Mouse (Mus musculus) kidney, postnatal 36 days (tissue): ENCODE data around the gene Nav3.
A peak's percentile ranks its signal among the peaks of the same experiment; 100 is the strongest.

Experiments
- DNase-seq, 2 experiments: peaks; one replicate each; pipeline ENCODE4 v3.0.0; 2021 to 2022; ENCODE audit warnings: mixed read lengths in 2 of 2

The Nav3 gene

GRCm38 (mm10) chr10:109905649-109906412 is 550.2 kb downstream of the Nav3 start:
- DNase-seq: no peak

DNA sequence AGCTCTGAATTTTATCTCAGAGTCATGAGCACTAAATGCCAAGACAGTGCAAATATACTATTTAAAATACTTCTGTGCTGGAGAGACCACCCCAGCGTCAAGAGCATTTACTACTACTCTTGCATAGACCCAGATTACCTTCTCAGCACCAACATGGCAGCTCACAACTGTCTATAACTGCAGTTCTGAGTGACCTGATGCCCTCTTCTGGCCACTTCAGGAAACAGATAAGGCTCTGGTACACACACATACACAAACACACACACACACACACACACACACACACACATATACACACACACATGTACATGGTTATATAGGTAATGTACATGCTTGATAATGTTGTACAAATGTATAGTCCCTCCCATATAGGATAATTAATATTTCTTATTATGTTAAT is 551.2 kb downstream of the Nav3 start:
- no peak for DNase-seq

DNA sequence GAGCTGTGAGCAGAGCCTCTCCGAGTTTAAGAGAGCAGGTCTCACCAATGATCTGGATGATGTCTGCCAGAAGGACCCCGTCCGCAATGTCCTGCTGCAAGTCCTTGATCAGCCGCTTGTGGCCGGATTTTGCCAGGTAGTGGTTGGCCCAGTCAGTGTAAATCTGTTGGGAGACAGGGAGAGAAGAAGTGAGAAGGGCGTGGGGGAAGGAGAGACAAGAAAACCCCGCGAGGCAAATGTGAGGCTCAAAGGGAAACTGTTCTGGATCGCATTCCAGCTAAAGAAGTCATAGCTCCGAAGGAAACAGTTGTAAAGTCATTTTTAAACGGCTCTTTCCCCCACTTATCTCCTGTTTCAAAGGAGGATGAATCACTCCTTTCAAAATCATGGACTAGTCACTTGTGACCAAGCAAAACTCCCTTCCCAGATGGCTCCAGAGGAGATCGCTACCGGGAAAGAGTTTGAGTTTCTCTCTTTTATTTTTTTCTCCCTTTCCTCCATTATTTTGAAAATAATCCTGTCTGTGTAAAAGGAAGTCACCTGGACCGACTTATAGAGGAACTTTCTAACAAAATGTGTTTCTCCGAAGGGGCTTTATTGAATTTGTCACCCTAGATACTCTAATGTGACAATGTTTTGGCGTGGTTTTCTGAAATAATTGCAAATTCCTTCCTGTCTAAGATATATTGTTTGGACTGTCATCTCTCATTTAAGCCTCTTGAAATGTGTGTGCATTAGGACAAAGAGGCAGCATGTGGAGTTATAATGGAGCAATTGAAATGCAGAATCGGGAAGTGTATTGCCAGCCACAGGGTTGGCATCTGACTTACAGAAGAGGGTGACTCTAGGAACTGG is 552.1 kb downstream of the Nav3 start:
- peak in 1 of 2 experiments; percentile 14 for DNase-seq

GRCm38 (mm10) chr10:109903241-109903640 is 552.8 kb downstream of the Nav3 start:
- no peak for DNase-seq

- DNase-seq: no peak
Measured at GRCm38 (mm10) chr10:109889171-109889475, 566.9 kb downstream of the Nav3 start.

DNA sequence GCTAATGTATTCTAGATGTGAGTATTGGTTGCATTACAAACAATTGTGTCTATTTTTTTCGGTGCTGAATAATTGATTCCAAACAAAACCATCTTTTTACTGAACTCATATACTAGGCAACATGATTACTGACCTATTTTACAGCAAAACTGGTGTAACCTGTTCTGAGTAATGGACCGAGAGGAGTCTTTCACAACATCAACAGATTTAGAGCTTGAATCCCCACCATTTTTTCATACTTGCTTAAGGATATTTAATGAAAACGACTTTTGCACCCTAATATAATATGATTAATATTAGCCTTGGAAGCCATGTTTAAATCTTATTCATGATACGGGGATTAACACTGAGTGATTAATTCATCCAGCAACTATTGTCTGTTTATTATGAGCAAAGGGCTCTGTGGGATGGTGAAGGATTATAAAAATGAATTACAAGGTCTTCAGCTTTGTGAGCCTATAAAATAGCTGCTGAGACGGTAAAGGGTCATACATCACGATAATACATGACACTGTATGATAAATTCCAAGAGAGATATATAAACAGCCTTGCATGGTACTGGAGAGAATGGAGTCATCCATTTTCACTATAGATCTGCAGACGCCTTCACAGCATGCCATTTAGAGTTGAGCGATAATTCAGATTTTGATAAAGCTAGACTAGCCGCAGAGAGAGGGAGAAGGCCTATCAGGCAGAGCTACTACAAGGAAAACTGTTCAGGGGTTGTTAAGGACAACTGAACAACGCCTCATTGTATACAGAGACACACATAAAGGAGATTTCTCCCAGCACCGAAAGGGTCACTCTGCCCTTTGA is 567.4 kb downstream of the Nav3 start:
- DNase-seq: no peak

DNA sequence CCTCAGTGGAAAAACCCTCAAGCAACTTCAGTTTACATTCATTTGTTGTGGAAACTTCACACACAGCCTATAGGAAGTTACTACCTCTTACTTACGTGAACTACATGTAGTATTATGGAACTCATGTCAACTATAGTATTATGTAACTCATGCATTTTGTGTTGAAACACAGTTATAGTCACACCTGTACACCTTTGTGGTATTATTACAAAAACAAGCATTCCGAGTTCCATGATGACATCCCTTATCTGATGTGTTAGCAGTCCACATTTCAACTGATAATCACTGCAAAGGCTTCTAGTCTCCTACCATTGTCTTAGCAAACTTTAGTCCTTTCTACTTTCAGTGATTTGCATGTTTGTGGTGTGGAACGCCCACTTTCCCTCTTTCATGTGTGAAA is 568.8 kb downstream of the Nav3 start:
- DNase-seq: no peak

DNA sequence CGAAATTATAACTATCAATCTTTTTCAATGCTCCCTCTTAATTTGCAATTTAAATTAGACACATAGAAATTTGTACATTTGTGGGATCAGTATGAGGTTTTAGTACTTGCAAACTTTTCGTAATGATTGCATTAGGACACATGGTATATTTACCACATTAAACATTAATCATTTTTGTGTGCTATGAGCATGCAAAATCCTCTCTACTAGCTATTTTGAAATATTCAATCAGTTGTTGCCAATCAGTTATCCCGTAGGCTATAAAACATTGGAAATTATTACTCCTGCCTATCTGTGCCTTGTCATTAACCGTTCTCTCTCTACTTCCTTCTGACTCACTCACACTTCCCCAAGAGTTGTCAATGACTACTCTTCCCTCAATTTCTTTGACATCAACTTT is 579.9 kb downstream of the Nav3 start:
- no peak for DNase-seq

DNA sequence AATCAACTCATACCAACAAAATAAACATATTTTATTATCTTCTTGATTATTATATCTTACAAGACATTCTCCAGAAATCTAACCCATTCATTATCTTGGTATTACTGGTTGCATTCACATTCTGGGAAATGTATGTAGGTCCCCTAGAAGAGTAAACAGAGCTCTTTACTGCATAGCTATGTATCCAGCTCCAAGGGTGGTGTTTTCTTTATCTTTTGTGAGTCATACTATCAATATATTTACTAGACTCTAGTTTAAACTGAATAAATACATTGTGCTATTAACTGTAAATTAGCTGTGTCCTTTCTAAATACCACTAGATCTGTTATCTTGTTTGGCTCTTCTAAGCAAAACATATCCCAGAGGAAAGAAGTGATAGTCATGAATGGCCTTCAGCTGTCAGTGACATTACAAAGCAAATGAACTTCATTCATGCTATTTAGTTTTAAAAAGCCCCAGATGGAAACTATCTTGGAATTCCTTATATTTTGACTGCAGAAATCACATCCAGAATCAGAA is 580.6 kb downstream of the Nav3 start:
- no peak for DNase-seq

- DNase-seq: no peak
Measured at GRCm38 (mm10) chr10:109874652-109875311, 581.2 kb downstream of the Nav3 start.

GRCm38 (mm10) chr10:109866063-109866462 is 589.9 kb downstream of the Nav3 start:
- DNase-seq: no peak

GRCm38 (mm10) chr10:109865391-109865790 is 590.6 kb downstream of the Nav3 start:
- DNase-seq: peak in 1 of 2 experiments; percentile 5

GRCm38 (mm10) chr10:109864708-109865107 is 591.3 kb downstream of the Nav3 start:
- peak; percentile 10 to 58 for DNase-seq

DNA sequence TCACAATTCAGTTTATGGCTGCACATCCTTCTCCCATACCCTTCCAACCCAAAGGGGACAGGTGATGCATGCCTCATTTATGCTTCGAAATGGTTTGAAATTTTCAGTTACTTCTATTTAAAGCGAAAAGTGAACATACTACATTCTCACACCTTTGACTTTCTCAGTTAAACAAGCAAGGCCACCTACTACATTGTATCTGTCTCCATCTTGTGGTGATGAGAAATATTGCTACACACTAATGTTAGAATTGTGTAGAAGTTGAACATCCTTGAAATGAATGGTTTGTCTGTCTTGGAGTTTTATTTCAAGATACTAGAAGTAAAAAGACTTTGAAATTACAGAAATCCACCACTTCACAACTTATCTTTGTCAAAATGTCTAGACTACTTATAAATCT is 594.7 kb downstream of the Nav3 start:
- peak in 1 of 2 experiments; percentile 16 for DNase-seq

DNA sequence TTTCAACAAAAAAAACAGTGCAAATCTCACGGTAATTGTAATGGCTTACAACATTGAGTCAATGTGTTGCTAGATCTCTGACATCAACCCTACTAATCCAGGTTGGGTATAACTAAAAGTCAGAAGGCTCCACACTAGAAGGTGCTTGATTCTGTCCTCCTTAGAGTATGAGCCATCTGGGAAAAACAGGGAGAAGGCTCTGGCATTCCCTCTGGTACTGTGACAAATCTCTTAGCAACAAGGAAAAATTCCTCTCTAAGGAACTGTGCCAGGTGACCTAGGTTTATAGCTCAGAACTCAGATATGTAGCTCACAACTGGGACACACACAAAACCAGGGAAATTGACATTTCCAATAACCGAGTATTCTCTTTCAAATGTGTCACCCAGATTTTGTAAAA is 597.4 kb downstream of the Nav3 start:
- no peak for DNase-seq

DNA sequence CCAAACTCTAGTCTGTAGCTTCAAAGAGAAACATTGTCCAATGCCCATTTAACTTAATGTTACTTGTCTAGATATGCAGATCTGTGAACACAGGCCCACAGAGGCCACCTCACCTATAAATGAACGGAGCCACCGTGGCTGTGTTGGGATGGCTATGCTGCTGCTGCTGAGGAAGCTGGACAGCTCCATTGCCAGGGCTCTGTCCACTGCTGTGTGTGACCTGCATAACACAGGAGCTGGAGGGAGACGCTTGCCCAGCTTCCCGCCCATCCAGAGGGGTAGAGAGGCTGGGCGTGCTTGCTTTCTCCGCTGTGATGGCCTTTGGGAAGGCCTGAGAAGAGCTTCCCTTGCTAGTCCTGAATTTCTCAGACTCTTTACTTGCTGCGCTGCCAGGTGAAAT is 603.6 kb downstream of the Nav3 start:
- DNase-seq: peak in 1 of 2 experiments; percentile 34

GRCm38 (mm10) chr10:109847631-109848030 is 608.4 kb downstream of the Nav3 start:
- no peak for DNase-seq

- DNase-seq: no peak
Measured at GRCm38 (mm10) chr10:109843661-109844060, 612.3 kb downstream of the Nav3 start.

- no peak for DNase-seq
Measured at GRCm38 (mm10) chr10:109832768-109833291, 623.2 kb downstream of the Nav3 start.

DNA sequence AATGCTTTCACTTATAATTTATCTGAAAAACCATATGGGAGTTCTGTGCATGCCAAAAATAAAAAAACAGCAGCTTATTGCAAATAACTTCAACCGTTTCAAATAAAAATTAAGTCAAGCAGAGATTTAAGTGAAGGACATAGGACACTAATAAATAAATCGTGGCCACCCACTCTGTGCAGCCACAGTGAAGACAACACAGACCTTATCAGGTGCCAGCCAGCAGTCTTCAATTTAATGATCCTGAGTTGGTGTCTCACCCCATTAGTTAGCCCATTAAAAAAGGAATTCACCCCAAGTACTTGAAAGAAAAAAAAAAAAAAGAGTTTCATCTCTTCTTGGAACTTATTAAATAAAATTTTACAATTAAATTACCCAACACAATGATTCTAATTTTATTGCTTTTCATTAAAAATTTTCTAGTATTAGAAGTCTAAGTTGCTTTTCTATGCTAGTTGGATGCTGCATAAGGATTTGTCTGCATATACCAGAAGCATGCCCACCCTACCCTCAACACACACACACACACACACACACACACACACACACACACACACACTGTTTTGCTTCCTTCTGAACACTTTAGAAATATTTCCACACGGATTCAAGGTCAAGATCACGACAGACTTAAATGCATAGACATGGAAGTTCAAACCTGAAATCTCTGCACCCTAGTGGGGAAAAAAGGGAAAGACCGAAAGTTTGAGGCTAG is 649.1 kb downstream of the Nav3 start:
- no peak for DNase-seq

DNA sequence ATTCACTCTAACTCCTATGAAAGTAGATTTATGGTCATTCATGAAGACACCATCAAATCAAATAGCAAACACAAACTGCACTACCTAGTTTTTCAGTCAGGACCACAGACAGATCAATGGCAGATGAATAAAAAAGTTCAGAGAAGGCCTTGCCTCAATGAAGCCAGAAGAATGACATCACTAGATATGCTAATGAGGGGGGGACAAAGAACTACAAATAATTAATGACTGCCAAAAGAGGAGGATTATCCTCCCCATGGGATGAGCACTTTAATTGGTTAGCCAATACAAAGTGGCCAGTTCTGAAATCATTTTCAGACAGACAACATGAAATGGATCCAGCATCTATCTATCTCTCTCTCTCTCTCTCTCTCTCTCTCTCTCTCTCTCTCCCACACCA is 652.6 kb downstream of the Nav3 start:
- no peak for DNase-seq

GRCm38 (mm10) chr10:109802236-109802635 is 653.8 kb downstream of the Nav3 start:
- DNase-seq: no peak
